Mouse (Mus musculus): ENCODE data around the gene Ocln. TPM values are rescaled to one million over a fixed set of nuclear protein-coding genes. Genes with fewer than 3 reads are reported as not detected.
"Not testable (repeated sequence)": the region's sequence is repeated elsewhere in the genome, so short reads cannot be mapped to it uniquely, and the experiment has no call there.

Gene Ocln
- polyA plus RNA-seq, 1 experiment from 2014 or later, result 58.9 TPM

- Histone ChIP-seq H3K36me3 (peaks cover 22% of the 10 kb centered on the region; the same call in 1 of the 2 replicates), H3K4me3 (replicated peaks) (no peak overlapping the region), H3K9ac (no peak overlapping the region), H3K27me3 (replicated peaks) (no peaks in the 10 kb centered on the region), H3K9me3 (no peaks in the 10 kb centered on the region), H3K4me2 (no peak overlapping the region), H3K4me1 (no peaks in the 10 kb centered on the region), H3K27ac (no peak overlapping the region)
- no peak for ATAC-seq (ENCODE audit: insufficient read depth, low FRiP score, low read depth)
- 54% methylated on average over 7 of the region's 7 CpGs for WGBS
These were observed 68.9 kb downstream of the Ocln start for GRCm38 (mm10) chr13:100483610-100484009.

- no peaks in the 10 kb centered on the region for H3K27me3 ChIP-seq (replicated peaks)
- peaks cover 15% of the 10 kb centered on the region for H3K36me3 ChIP-seq
- no peak overlapping the region for H3K4me2 ChIP-seq
- no peak overlapping the region for H3K9ac ChIP-seq
- WGBS, result 83% methylated on average over 2 of the region's 2 CpGs
- H3K9me3 ChIP-seq, result no peaks in the 10 kb centered on the region
- 0 out of 2 replicates have a peak, but pooled peaks have one; percentile 22 for ATAC-seq (ENCODE audit: insufficient read depth, low FRiP score, low read depth)
- H3K4me1 ChIP-seq, result no peaks in the 10 kb centered on the region
- H3K27ac ChIP-seq, result no peak overlapping the region
- H3K4me3 ChIP-seq (replicated peaks), result no peak overlapping the region
These were observed 88.8 kb downstream of the Ocln start for GRCm38 (mm10) chr13:100463527-100464222.

GRCm38 (mm10) chr13:100461336-100461735, 91.2 kb downstream of the Ocln start:
- no peak overlapping the region for H3K4me2 ChIP-seq
- no peak overlapping the region for H3K4me3 ChIP-seq (replicated peaks)
- no peak overlapping the region for H3K27ac ChIP-seq
- H3K36me3 ChIP-seq, result peaks cover under 1% of the 10 kb centered on the region; the same call in 1 of the 2 replicates
- no peaks in the 10 kb centered on the region for H3K9me3 ChIP-seq
- no peak overlapping the region for H3K9ac ChIP-seq
- ATAC-seq (ENCODE audit: insufficient read depth, low FRiP score, low read depth), result no peak
- WGBS, result 75% methylated on average over 3 of the region's 3 CpGs
- no peaks in the 10 kb centered on the region for H3K4me1 ChIP-seq
- H3K27me3 ChIP-seq (replicated peaks), result no peaks in the 10 kb centered on the region

GRCm38 (mm10) chr13:100452415-100453127, 99.9 kb downstream of the Ocln start, which contains the start of gene Naip1:
TSS of gene Naip1 (minus strand) at chr13:100452869.
- not testable (repeated sequence) for H3K9me3 ChIP-seq; H3K9ac ChIP-seq; H3K27me3 ChIP-seq (replicated peaks); H3K4me1 ChIP-seq; ATAC-seq (ENCODE audit: insufficient read depth, low FRiP score, low read depth); H3K27ac ChIP-seq; H3K4me2 ChIP-seq; H3K4me3 ChIP-seq (replicated peaks); H3K36me3 ChIP-seq
- WGBS, result 74% methylated on average over 8 of the region's 8 CpGs

GRCm38 (mm10) chr13:100449495-100449894, 103.0 kb downstream of the Ocln start:
- H3K36me3 ChIP-seq, result no peaks in the 10 kb centered on the region
- 74% methylated on average over 1 of the region's 1 CpGs for WGBS
- no peak overlapping the region for H3K4me2 ChIP-seq
- H3K4me3 ChIP-seq (replicated peaks), result no peak overlapping the region
- H3K9ac ChIP-seq, result no peak overlapping the region
- no peak overlapping the region for H3K27ac ChIP-seq
- H3K27me3 ChIP-seq (replicated peaks), result no peaks in the 10 kb centered on the region
- ATAC-seq (ENCODE audit: insufficient read depth, low FRiP score, low read depth), result peak; percentile 43; the same call in 1 of the 2 replicates
- H3K9me3 ChIP-seq, result no peaks in the 10 kb centered on the region
- no peaks in the 10 kb centered on the region for H3K4me1 ChIP-seq

Other genes starting within 250 kb of the Ocln start
- 2.1 and 2.3 TPM in 2 replicates for gene Naip6, start 235.0 kb downstream of the Ocln start, polyA plus RNA-seq (2015; fragmentation: Nextera tagmentation; extraction: Ambion mirVana)
- gene Naip1, start 99.8 kb downstream of the Ocln start, polyA plus RNA-seq (2015; fragmentation: Nextera tagmentation; extraction: Ambion mirVana), result 0.82 and 1.4 TPM in 2 replicates
- 62.0 and 66.9 TPM in 2 replicates for gene Gtf2h2, start 60.1 kb downstream of the Ocln start, polyA plus RNA-seq (2015; fragmentation: Nextera tagmentation; extraction: Ambion mirVana)
- gene Marveld2, start 64.3 kb upstream of the Ocln start, polyA plus RNA-seq (2015; fragmentation: Nextera tagmentation; extraction: Ambion mirVana), result 19.5 and 24.8 TPM in 2 replicates
- gene Ak6, start 98.3 kb upstream of the Ocln start, polyA plus RNA-seq (2015; fragmentation: Nextera tagmentation; extraction: Ambion mirVana), result 255 and 261 TPM in 2 replicates
- 17.9 and 19.0 TPM in 2 replicates for gene Rad17, start 98.3 kb upstream of the Ocln start, polyA plus RNA-seq (2015; fragmentation: Nextera tagmentation; extraction: Ambion mirVana)
- gene Taf9, start 98.9 kb upstream of the Ocln start, polyA plus RNA-seq (2015; fragmentation: Nextera tagmentation; extraction: Ambion mirVana), result 8.5 and 11.3 TPM in 2 replicates
- gene Ccdc125, start 117.0 kb upstream of the Ocln start, polyA plus RNA-seq (2015; fragmentation: Nextera tagmentation; extraction: Ambion mirVana), result 8.7 and 9.4 TPM in 2 replicates
- 75.6 and 81.7 TPM in 2 replicates for gene Cdk7, start 178.2 kb upstream of the Ocln start, polyA plus RNA-seq (2015; fragmentation: Nextera tagmentation; extraction: Ambion mirVana)
- 184 TPM in 2 replicates for gene Mrps36, start 191.9 kb upstream of the Ocln start, polyA plus RNA-seq (2015; fragmentation: Nextera tagmentation; extraction: Ambion mirVana)
- 28.0 and 33.9 TPM in 2 replicates for gene Cenph, start 223.2 kb upstream of the Ocln start, polyA plus RNA-seq (2015; fragmentation: Nextera tagmentation; extraction: Ambion mirVana)
- gene Ccnb1, start 233.9 kb upstream of the Ocln start, polyA plus RNA-seq (2015; fragmentation: Nextera tagmentation; extraction: Ambion mirVana), result 207 and 208 TPM in 2 replicates

Data from stomach, embryonic 15.5 days (tissue).